Mouse (Mus musculus) natural killer cell, adult 2 months (primary cell): ENCODE data around the gene Pter.

Source experiments
- DNase-seq, 2 experiments: peaks; one replicate each; pipeline ENCODE4 v3.0.0; 2022; ENCODE audit warnings: low spot score in 2 of 2

The Pter gene

GRCm38 (mm10) chr2:12923804-12924591 lies at the start of gene Pter:
TSS of gene Pter (plus strand) at chr2:12924041.
- DNase-seq: peak; percentile 75

- no peak for DNase-seq
Measured at GRCm38 (mm10) chr2:12874232-12874631, 49.6 kb upstream of the Pter start.

- no peak for DNase-seq
Measured at GRCm38 (mm10) chr2:12879492-12879891, 44.3 kb upstream of the Pter start.

- no peak for DNase-seq
Measured at GRCm38 (mm10) chr2:12881009-12881408, 42.8 kb upstream of the Pter start.

- no peak for DNase-seq
Measured at GRCm38 (mm10) chr2:12883276-12883914, 40.4 kb upstream of the Pter start.

- DNase-seq: no peak
Measured at GRCm38 (mm10) chr2:12887015-12887414, 36.8 kb upstream of the Pter start.

- no peak for DNase-seq
Measured at GRCm38 (mm10) chr2:12905786-12906185, 18.1 kb upstream of the Pter start.

- no peak for DNase-seq
Measured at GRCm38 (mm10) chr2:12925643-12926042, 1.8 kb downstream of the Pter start.

GRCm38 (mm10) chr2:12930338-12930737 lies 6.5 kb downstream of the Pter start:
- DNase-seq: no peak

GRCm38 (mm10) chr2:12933905-12934304 lies 10.1 kb downstream of the Pter start:
- no peak for DNase-seq

- DNase-seq: no peak
Measured at GRCm38 (mm10) chr2:12935286-12935685, 11.4 kb downstream of the Pter start.

- no peak for DNase-seq
Measured at GRCm38 (mm10) chr2:12937461-12938217, 13.8 kb downstream of the Pter start.

GRCm38 (mm10) chr2:12938641-12939040 lies 14.8 kb downstream of the Pter start:
- DNase-seq: no peak

- DNase-seq: no peak
Measured at GRCm38 (mm10) chr2:12956703-12957424, 33.0 kb downstream of the Pter start.

GRCm38 (mm10) chr2:12970049-12970724 lies 46.3 kb downstream of the Pter start:
- no peak for DNase-seq

- no peak for DNase-seq
Measured at GRCm38 (mm10) chr2:12973752-12974151, 49.9 kb downstream of the Pter start.

GRCm38 (mm10) chr2:12977367-12977766 lies 53.5 kb downstream of the Pter start:
- no peak for DNase-seq

- no peak for DNase-seq
Measured at GRCm38 (mm10) chr2:12978771-12979170, 54.9 kb downstream of the Pter start.

- DNase-seq: no peak
Measured at GRCm38 (mm10) chr2:12984901-12985732, 61.3 kb downstream of the Pter start.

GRCm38 (mm10) chr2:13000026-13000425 lies 76.2 kb downstream of the Pter start:
- no peak for DNase-seq
